Mouse (Mus musculus): ENCODE measurements around the gene Ptchd4. TPM values are rescaled to one million over a fixed set of nuclear protein-coding genes. Genes with fewer than 3 reads are reported as not detected.

The Ptchd4 gene
- polyA plus RNA-seq, 1 experiment: 0.04 TPM

DNA sequence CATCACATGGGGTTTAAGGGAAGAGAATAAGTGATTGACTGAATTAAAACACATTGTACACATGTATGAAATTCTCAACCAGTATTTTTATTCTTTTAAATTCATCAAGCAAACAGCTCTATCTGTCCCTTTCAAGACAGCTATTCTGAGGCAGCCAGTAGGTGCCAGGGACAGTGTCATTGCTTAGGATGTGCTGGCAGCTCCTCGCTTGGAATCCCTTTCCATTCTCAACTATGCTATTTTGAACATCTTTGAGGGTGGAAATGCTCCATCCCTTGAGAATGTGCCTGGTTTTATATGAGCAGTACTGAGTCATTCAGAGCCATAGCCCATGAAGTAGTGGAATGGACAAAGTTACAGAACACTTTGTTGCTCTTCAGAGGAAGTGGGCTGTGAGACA is 112.2 kb downstream of the Ptchd4 start:
- TF ChIP-seq FOSL1 (IDR thresholded peaks at IDR 0.05; ENCODE audit: insufficient read depth, low read length, poor library complexity, severe bottlenecking) (no peak), MYOD1 (IDR thresholded peaks at IDR 0.05; ENCODE audit: control insufficient read depth, insufficient read length, low read depth) (no peak), CEBPB (IDR thresholded peaks at IDR 0.05; ENCODE audit: low read depth) (no peak), MYOG (IDR thresholded peaks at IDR 0.05; ENCODE audit: control insufficient read depth, extremely low read depth, insufficient read length) (no peak), CTCF (IDR thresholded peaks at IDR 0.05; ENCODE audit: control insufficient read depth, insufficient read depth, insufficient read length) (no peak), USF1 (IDR thresholded peaks at IDR 0.05; ENCODE audit: low read depth) (no peak), MAX (IDR thresholded peaks at IDR 0.05) (no peak)
- no peaks in the 10 kb centered on the region for H3K27me3 ChIP-seq (ENCODE audit: control insufficient read depth, insufficient read depth, insufficient read length)

DNA sequence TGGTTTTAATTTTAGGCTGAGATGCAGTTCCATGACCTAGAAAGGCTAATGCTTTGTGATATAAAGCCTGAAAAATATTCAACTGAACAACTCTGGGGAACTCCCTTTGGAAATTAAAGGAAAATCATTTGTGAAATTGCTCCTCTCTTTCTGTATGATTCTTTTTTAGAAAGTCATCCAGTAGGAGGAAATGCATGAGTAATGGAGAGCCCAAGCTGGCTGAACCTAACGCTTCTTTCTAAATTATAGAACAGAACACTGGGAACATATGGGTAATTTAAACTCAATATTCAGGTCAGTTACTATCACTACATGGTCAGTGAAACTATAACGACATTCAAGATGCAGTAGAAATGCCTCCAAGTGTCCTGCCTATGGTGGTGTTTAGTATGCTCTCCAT is 114.6 kb downstream of the Ptchd4 start:
- Histone ChIP-seq H3K79me2 (ENCODE audit: control insufficient read depth, insufficient read depth) (no peaks in the 10 kb centered on the region), H3K36me3 (ENCODE audit: control insufficient read depth, insufficient read depth) (no peaks in the 10 kb centered on the region), H3K79me3 (ENCODE audit: low read depth) (no peaks in the 10 kb centered on the region), H3K4me3 (ENCODE audit: insufficient read depth, poor library complexity, severe bottlenecking) (no peak overlapping the region), H3ac (ENCODE audit: control insufficient read depth, insufficient read length, low read depth) (no peak overlapping the region), H3K27me3 (ENCODE audit: control insufficient read depth, insufficient read depth, insufficient read length) (no peaks in the 10 kb centered on the region)
- TF ChIP-seq USF1 (IDR thresholded peaks at IDR 0.05; ENCODE audit: low read depth) (no peak), CEBPB (IDR thresholded peaks at IDR 0.05; ENCODE audit: low read depth) (no peak), FOSL1 (IDR thresholded peaks at IDR 0.05; ENCODE audit: insufficient read depth, low read length, poor library complexity, severe bottlenecking) (no peak), MYOG (IDR thresholded peaks at IDR 0.05; ENCODE audit: control insufficient read depth, extremely low read depth, insufficient read length) (no peak), CTCF (IDR thresholded peaks at IDR 0.05; ENCODE audit: control insufficient read depth, insufficient read depth, insufficient read length) (no peak), MYOD1 (IDR thresholded peaks at IDR 0.05; ENCODE audit: control insufficient read depth, insufficient read length, low read depth) (no peak), MAX (IDR thresholded peaks at IDR 0.05) (no peak)

More for the DNA sequence above, 112.2 kb downstream of the Ptchd4 start:
- Histone ChIP-seq H3K79me3 (ENCODE audit: low read depth) (no peaks in the 10 kb centered on the region), H3K4me3 (ENCODE audit: insufficient read depth, poor library complexity, severe bottlenecking) (no peak overlapping the region), H3K79me2 (ENCODE audit: control insufficient read depth, insufficient read depth) (no peaks in the 10 kb centered on the region), H3ac (ENCODE audit: control insufficient read depth, insufficient read length, low read depth) (no peak overlapping the region), H3K36me3 (ENCODE audit: control insufficient read depth, insufficient read depth) (no peaks in the 10 kb centered on the region)

DNA sequence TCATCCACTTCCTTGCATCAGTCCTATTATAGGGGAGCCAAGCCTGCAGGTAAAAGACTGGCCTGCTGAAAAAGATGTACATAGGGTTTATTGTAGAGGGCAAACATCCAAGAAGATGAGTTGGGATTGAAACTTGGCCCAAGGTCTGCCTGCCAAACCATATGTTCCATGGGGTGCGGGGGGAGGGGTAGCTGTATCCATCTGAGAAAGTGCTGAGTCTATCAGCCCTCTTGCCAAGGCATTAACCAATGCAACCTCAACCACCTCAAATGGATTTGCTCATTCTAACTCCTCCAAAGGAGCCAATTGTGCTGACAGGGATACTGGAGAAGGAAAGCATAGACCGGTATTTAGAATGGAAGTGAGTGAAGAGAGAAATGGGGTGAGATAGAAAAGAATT is 136.5 kb downstream of the Ptchd4 start:
- Histone ChIP-seq H3K36me3 (ENCODE audit: control insufficient read depth, insufficient read depth) (no peaks in the 10 kb centered on the region), H3K4me3 (ENCODE audit: insufficient read depth, poor library complexity, severe bottlenecking) (no peak overlapping the region), H3K79me3 (ENCODE audit: low read depth) (no peaks in the 10 kb centered on the region), H3K79me2 (ENCODE audit: control insufficient read depth, insufficient read depth) (no peaks in the 10 kb centered on the region), H3K27me3 (ENCODE audit: control insufficient read depth, insufficient read depth, insufficient read length) (no peaks in the 10 kb centered on the region), H3ac (ENCODE audit: control insufficient read depth, insufficient read length, low read depth) (no peak overlapping the region)
- TF ChIP-seq MYOD1 (IDR thresholded peaks at IDR 0.05; ENCODE audit: control insufficient read depth, insufficient read length, low read depth) (no peak), CTCF (IDR thresholded peaks at IDR 0.05; ENCODE audit: control insufficient read depth, insufficient read depth, insufficient read length) (no peak), FOSL1 (IDR thresholded peaks at IDR 0.05; ENCODE audit: insufficient read depth, low read length, poor library complexity, severe bottlenecking) (no peak), MYOG (IDR thresholded peaks at IDR 0.05; ENCODE audit: control insufficient read depth, extremely low read depth, insufficient read length) (no peak), CEBPB (IDR thresholded peaks at IDR 0.05; ENCODE audit: low read depth) (no peak), USF1 (IDR thresholded peaks at IDR 0.05; ENCODE audit: low read depth) (no peak), MAX (IDR thresholded peaks at IDR 0.05) (no peak)

DNA sequence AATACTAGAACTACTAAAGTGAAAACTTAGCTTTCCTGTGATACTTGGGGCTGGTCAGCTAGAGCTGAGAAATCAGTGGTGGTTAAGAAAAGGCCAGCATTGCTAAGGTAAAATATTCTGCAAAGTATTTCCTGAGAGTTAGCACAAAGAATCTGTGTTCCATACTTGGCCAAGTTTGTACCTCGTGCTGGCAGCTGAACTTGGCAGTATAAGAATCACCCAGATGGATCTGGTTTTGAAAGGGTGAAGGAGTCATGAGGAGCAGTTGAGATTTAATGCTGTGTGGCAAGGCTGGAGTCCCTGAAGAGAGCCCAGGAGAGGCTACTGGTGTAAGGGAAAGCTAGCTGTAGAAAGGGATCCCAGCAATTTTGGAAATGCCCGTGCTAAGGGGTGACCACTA is 140.7 kb downstream of the Ptchd4 start:
- Histone ChIP-seq H3K79me2 (ENCODE audit: control insufficient read depth, insufficient read depth) (no peaks in the 10 kb centered on the region), H3K4me3 (ENCODE audit: insufficient read depth, poor library complexity, severe bottlenecking) (no peak overlapping the region), H3K27me3 (ENCODE audit: control insufficient read depth, insufficient read depth, insufficient read length) (no peaks in the 10 kb centered on the region), H3ac (ENCODE audit: control insufficient read depth, insufficient read length, low read depth) (no peak overlapping the region), H3K79me3 (ENCODE audit: low read depth) (no peaks in the 10 kb centered on the region), H3K36me3 (ENCODE audit: control insufficient read depth, insufficient read depth) (no peaks in the 10 kb centered on the region)
- TF ChIP-seq USF1 (IDR thresholded peaks at IDR 0.05; ENCODE audit: low read depth) (no peak), MYOD1 (IDR thresholded peaks at IDR 0.05; ENCODE audit: control insufficient read depth, insufficient read length, low read depth) (no peak), FOSL1 (IDR thresholded peaks at IDR 0.05; ENCODE audit: insufficient read depth, low read length, poor library complexity, severe bottlenecking) (no peak), MAX (IDR thresholded peaks at IDR 0.05) (no peak), MYOG (IDR thresholded peaks at IDR 0.05; ENCODE audit: control insufficient read depth, extremely low read depth, insufficient read length) (no peak), CEBPB (IDR thresholded peaks at IDR 0.05; ENCODE audit: low read depth) (no peak), CTCF (IDR thresholded peaks at IDR 0.05; ENCODE audit: control insufficient read depth, insufficient read depth, insufficient read length) (no peak)

DNA sequence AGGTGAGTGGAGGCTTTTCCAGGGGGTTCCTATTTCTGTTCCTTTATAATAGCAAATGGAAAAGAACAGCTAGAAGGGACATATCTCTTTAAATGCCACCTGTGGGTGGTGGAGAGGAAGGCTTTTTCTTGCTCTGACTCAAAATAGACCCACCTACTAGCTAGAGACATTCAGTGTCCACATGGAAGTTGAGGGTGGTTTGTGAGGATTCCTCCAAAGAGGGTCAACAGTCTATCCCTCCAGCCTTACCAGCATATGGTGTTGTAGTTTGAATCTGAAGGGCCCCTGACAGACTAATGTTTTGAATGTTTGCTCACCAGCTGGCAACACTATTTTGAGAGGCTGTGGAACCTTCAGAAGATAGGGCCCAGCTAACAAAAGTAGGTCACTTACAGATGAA is 147.0 kb downstream of the Ptchd4 start:
- Histone ChIP-seq H3ac (ENCODE audit: control insufficient read depth, insufficient read length, low read depth) (no peak overlapping the region), H3K79me3 (ENCODE audit: low read depth) (no peaks in the 10 kb centered on the region), H3K79me2 (ENCODE audit: control insufficient read depth, insufficient read depth) (no peaks in the 10 kb centered on the region), H3K27me3 (ENCODE audit: control insufficient read depth, insufficient read depth, insufficient read length) (no peaks in the 10 kb centered on the region), H3K36me3 (ENCODE audit: control insufficient read depth, insufficient read depth) (no peaks in the 10 kb centered on the region), H3K4me3 (ENCODE audit: insufficient read depth, poor library complexity, severe bottlenecking) (no peak overlapping the region)
- no peak for TF ChIP-seq MYOD1 (IDR thresholded peaks at IDR 0.05; ENCODE audit: control insufficient read depth, insufficient read length, low read depth)
- TF ChIP-seq MAX (IDR thresholded peaks at IDR 0.05): no peak
- TF ChIP-seq CTCF (IDR thresholded peaks at IDR 0.05; ENCODE audit: control insufficient read depth, insufficient read depth, insufficient read length): no peak
- no peak for TF ChIP-seq FOSL1 (IDR thresholded peaks at IDR 0.05; ENCODE audit: insufficient read depth, low read length, poor library complexity, severe bottlenecking)
- no peak for TF ChIP-seq CEBPB (IDR thresholded peaks at IDR 0.05; ENCODE audit: low read depth)
- TF ChIP-seq USF1 (IDR thresholded peaks at IDR 0.05; ENCODE audit: low read depth): no peak
- TF ChIP-seq MYOG (IDR thresholded peaks at IDR 0.05; ENCODE audit: control insufficient read depth, extremely low read depth, insufficient read length): no peak
